Comparison of ENCODE assay signal across 9 mouse cellular contexts in genomic region chr14:120979559-120979958, GRCm38 (mm10). TPM values are rescaled to one million over a fixed set of nuclear protein-coding genes. Genes with fewer than 3 reads are reported as not detected.
DNase-seq lines count a peak whose midpoint lies in the region; ATAC-seq and TF ChIP-seq lines count a peak whose summit lies in the region.
"Had no signal": no experiment of that assay in that cellular context is flagged by ENCODE, and none has a peak within 500 bp of the region (broad histone marks: within the 10 kb centered on the region; RNA-seq: fewer than 3 reads in every experiment).

No protein-coding gene starts in this region.

- WGBS in liver, adult 2 months = 58% methylated on average over 3 of the region's 3 CpGs
- 45% methylated on average over 3 of the region's 3 CpGs for WGBS in liver, embryonic 12.5 days (ENCODE audit: insufficient replicate concordance)
- 50% methylated on average over 3 of the region's 3 CpGs for WGBS in embryonic facial prominence, embryonic 14.5 days
- WGBS in lung, embryonic 14.5 days = 45% methylated on average over 3 of the region's 3 CpGs

- H3K4me3 ChIP-seq in liver, adult 2 months (ENCODE audit: insufficient read depth, low read depth, low read length) = no peak overlapping the region
- no peak overlapping the region for H3K4me3 ChIP-seq in liver, embryonic 12.5 days
- H3K4me3 ChIP-seq in embryonic facial prominence, embryonic 14.5 days (ENCODE audit: low read depth, low read length) = no peak overlapping the region
- H3K4me3 ChIP-seq in lung, embryonic 14.5 days (ENCODE audit: low read depth, low read length) = no peak overlapping the region
- H3K4me3 ChIP-seq: liver, embryonic 13.5 days had no signal

- no peaks in the 10 kb centered on the region for H3K36me3 ChIP-seq in liver, adult 2 months (ENCODE audit: control insufficient read depth, insufficient read depth, low read length)
- no peaks in the 10 kb centered on the region for H3K36me3 ChIP-seq in liver, embryonic 12.5 days
- no peaks in the 10 kb centered on the region for H3K36me3 ChIP-seq in embryonic facial prominence, embryonic 14.5 days (ENCODE audit: control insufficient read depth, insufficient read depth, low read length)
- no peaks in the 10 kb centered on the region for H3K36me3 ChIP-seq in lung, embryonic 14.5 days (ENCODE audit: insufficient read depth)
- H3K36me3 ChIP-seq: liver, embryonic 13.5 days had no signal

- H3K9ac ChIP-seq in liver, adult 2 months (ENCODE audit: low read depth, low read length) = no peak overlapping the region
- H3K9ac ChIP-seq in liver, embryonic 12.5 days = no peak overlapping the region
- no peak overlapping the region for H3K9ac ChIP-seq in embryonic facial prominence, embryonic 14.5 days (ENCODE audit: low read depth, low read length)
- H3K9ac ChIP-seq in lung, embryonic 14.5 days = no peak overlapping the region
- H3K9ac ChIP-seq: liver, embryonic 13.5 days had no signal

- H3K79me2 ChIP-seq in liver, adult 2 months (ENCODE audit: control insufficient read depth, insufficient read depth, low read length) = no peaks in the 10 kb centered on the region

- H3K4me1 ChIP-seq in liver, adult 2 months (ENCODE audit: control insufficient read depth, insufficient read depth, low read length) = no peaks in the 10 kb centered on the region
- no peaks in the 10 kb centered on the region for H3K4me1 ChIP-seq in liver, embryonic 12.5 days
- H3K4me1 ChIP-seq in embryonic facial prominence, embryonic 14.5 days (ENCODE audit: control insufficient read depth, insufficient read depth, low read length) = no peaks in the 10 kb centered on the region
- no peaks in the 10 kb centered on the region for H3K4me1 ChIP-seq in lung, embryonic 14.5 days (ENCODE audit: insufficient read depth)
- H3K4me1 ChIP-seq: liver, embryonic 13.5 days had no signal

- ATAC-seq in cerebellum, adult (ENCODE audit: insufficient number of reproducible peaks, low FRiP score, low TSS enrichment) = no peak
- ATAC-seq in liver, embryonic 12.5 days = no peak
- ATAC-seq in embryonic facial prominence, embryonic 14.5 days (ENCODE audit: low read depth) = no peak
- no peak; the same call in 1 of the 2 replicates for ATAC-seq in lung, embryonic 14.5 days (ENCODE audit: insufficient read depth)
- ATAC-seq in activated CD4-positive, CD25-positive, alpha-beta regulatory T cell, adult 4 months = no peak

- TF ChIP-seq POLR2A in liver, adult 2 months (IDR thresholded peaks at IDR 0.05; ENCODE audit: extremely low read depth, insufficient read depth, low read length) = no peak

- DNase-seq in cerebellum, adult 11 months = peak; percentile 17
- DNase-seq in liver, adult 2 months (ENCODE audit: extremely low read depth, low read depth, low spot score) = peak; percentile 28
- DNase-seq in adrenal gland, postnatal 14 days = peak; percentile 43
- peak; percentile 45 for DNase-seq in embryonic facial prominence, embryonic 14.5 days (ENCODE audit: low spot score)
- peak; percentile 77 for DNase-seq in lung, embryonic 14.5 days
- DNase-seq: liver, embryonic 13.5 days had no signal

- H3K27ac ChIP-seq in liver, adult 2 months (replicated peaks; ENCODE audit: insufficient read depth, low read depth, low read length) = no peak overlapping the region
- H3K27ac ChIP-seq in liver, embryonic 12.5 days = no peak overlapping the region
- no peak overlapping the region for H3K27ac ChIP-seq in embryonic facial prominence, embryonic 14.5 days (replicated peaks; ENCODE audit: low read depth, low read length)
- H3K27ac ChIP-seq in lung, embryonic 14.5 days (ENCODE audit: low read depth) = no peak overlapping the region
- H3K27ac ChIP-seq: liver, embryonic 13.5 days had no signal

- H3K27me3 ChIP-seq in liver, adult 2 months (ENCODE audit: control insufficient read depth, insufficient read depth, low read length) = no peaks in the 10 kb centered on the region
- no peaks in the 10 kb centered on the region for H3K27me3 ChIP-seq in liver, embryonic 12.5 days (replicated peaks)
- no peaks in the 10 kb centered on the region for H3K27me3 ChIP-seq in embryonic facial prominence, embryonic 14.5 days (replicated peaks; ENCODE audit: control insufficient read depth, insufficient read depth, low read length)
- H3K27me3 ChIP-seq in lung, embryonic 14.5 days (ENCODE audit: insufficient read depth, low read length) = no peaks in the 10 kb centered on the region
- H3K27me3 ChIP-seq: liver, embryonic 13.5 days had no signal

- peak; percentile 55; the same call in 1 of the 2 replicates for TF ChIP-seq CTCF in liver, adult 2 months (IDR thresholded peaks at IDR 0.05; ENCODE audit: low read depth, low read length)
- peak; percentile 78 for TF ChIP-seq CTCF in lung, embryonic 14.5 days (IDR thresholded peaks at IDR 0.05; ENCODE audit: low read depth)

- no peaks in the 10 kb centered on the region for H3K9me3 ChIP-seq in liver, embryonic 12.5 days (replicated peaks)
- no peaks in the 10 kb centered on the region for H3K9me3 ChIP-seq in embryonic facial prominence, embryonic 14.5 days (ENCODE audit: control insufficient read depth, low read length)
- no peaks in the 10 kb centered on the region for H3K9me3 ChIP-seq in lung, embryonic 14.5 days (ENCODE audit: low read depth, low read length)
- H3K9me3 ChIP-seq: liver, embryonic 13.5 days had no signal

- no peak overlapping the region for H3K4me2 ChIP-seq in liver, embryonic 12.5 days
- H3K4me2 ChIP-seq in embryonic facial prominence, embryonic 14.5 days (ENCODE audit: low read depth, low read length) = no peak overlapping the region
- H3K4me2 ChIP-seq in lung, embryonic 14.5 days = no peak overlapping the region
- H3K4me2 ChIP-seq: liver, embryonic 13.5 days had no signal

RNA-seq across cellular contexts. Expression of gene Farp1, which starts 55.4 kb away (rescaled TPM):
- 4.2 and 6.1 TPM in 2 replicates for total RNA-seq in liver, adult 2 months (2014; rRNA removed)
- 6.4 and 8.6 TPM in 2 replicates for polyA plus RNA-seq in liver, adult 2 months (2012; rRNA removed)
- 8.0 and 8.8 TPM in 2 replicates for polyA plus RNA-seq in liver, embryonic 12.5 days (2016; fragmentation: Nextera tagmentation; extraction: Ambion mirVana)
- total RNA-seq in adrenal gland, postnatal 14 days (2021) = 21.1 and 22.4 TPM in 2 replicates
- 34.2 and 40.5 TPM in 2 replicates for polyA plus RNA-seq in embryonic facial prominence, embryonic 14.5 days (2014; fragmentation: Nextera tagmentation; extraction: Ambion mirVana)
- 36.1 and 36.8 TPM in 2 replicates for polyA plus RNA-seq in lung, embryonic 14.5 days (2014; fragmentation: Nextera tagmentation; extraction: Ambion mirVana)
- polyA plus RNA-seq in activated CD4-positive, CD25-positive, alpha-beta regulatory T cell, adult 4 months (2017; shearing (Covaris generic)) = 1 to 10 TPM; 2.4 TPM

Comparison
In these comparisons a context has a peak if more than half of its experiments do, and no peak if none do; other contexts are left out.
1. DNase-seq: peak in every context shown above with its lines; median percentile 77 in lung, embryonic 14.5 days; 45 in embryonic facial prominence, embryonic 14.5 days; 43 in adrenal gland, postnatal 14 days; 28 in liver, adult 2 months; 17 in cerebellum, adult 11 months.